Mouse (Mus musculus) ovary, postnatal 14 days (tissue): ENCODE data around the gene Ip6k3.
A peak's percentile ranks its signal among the peaks of the same experiment; 100 is the strongest.

Experiments used
- DNase-seq: peaks from one replicate; pipeline ENCODE4 v3.0.0; 2022; ENCODE audit warnings: low spot score

Gene Ip6k3

GRCm38 (mm10) chr17:27182401-27182800, 14.8 kb upstream of the Ip6k3 start:
- DNase-seq = no peak

GRCm38 (mm10) chr17:27181666-27182065, 14.1 kb upstream of the Ip6k3 start:
- DNase-seq = no peak

- no peak for DNase-seq
These were observed 12.2 kb upstream of the Ip6k3 start for GRCm38 (mm10) chr17:27179681-27180280.

- no peak for DNase-seq
These were observed 11.0 kb upstream of the Ip6k3 start for GRCm38 (mm10) chr17:27178427-27179177.

GRCm38 (mm10) chr17:27178019-27178418, 10.4 kb upstream of the Ip6k3 start:
- no peak for DNase-seq

- no peak for DNase-seq
These were observed 9.2 kb upstream of the Ip6k3 start for GRCm38 (mm10) chr17:27176754-27177153.

- DNase-seq = no peak
These were observed 8.7 kb upstream of the Ip6k3 start for GRCm38 (mm10) chr17:27176287-27176686.

- DNase-seq = no peak
These were observed 7.7 kb upstream of the Ip6k3 start for GRCm38 (mm10) chr17:27175196-27175874.

- no peak for DNase-seq
These were observed 6.1 kb upstream of the Ip6k3 start for GRCm38 (mm10) chr17:27173715-27174114.

GRCm38 (mm10) chr17:27172459-27172858, 4.9 kb upstream of the Ip6k3 start:
- DNase-seq = no peak

GRCm38 (mm10) chr17:27171121-27171520, 3.5 kb upstream of the Ip6k3 start:
- DNase-seq = no peak

- DNase-seq = no peak
These were observed 2.5 kb upstream of the Ip6k3 start for GRCm38 (mm10) chr17:27169952-27170695.

GRCm38 (mm10) chr17:27168569-27168968, 974 bp upstream of the Ip6k3 start:
- DNase-seq = no peak

- DNase-seq = no peak
These were observed 694 bp downstream of the Ip6k3 start for GRCm38 (mm10) chr17:27166901-27167300.

- DNase-seq = peak; percentile 27
These were observed 2.4 kb downstream of the Ip6k3 start for GRCm38 (mm10) chr17:27165054-27165773.

- no peak for DNase-seq
These were observed 6.7 kb downstream of the Ip6k3 start for GRCm38 (mm10) chr17:27160905-27161304.

- DNase-seq = no peak
These were observed 8.4 kb downstream of the Ip6k3 start for GRCm38 (mm10) chr17:27159169-27159568.

GRCm38 (mm10) chr17:27158439-27158838, 9.2 kb downstream of the Ip6k3 start:
- DNase-seq = no peak

- no peak for DNase-seq
These were observed 11.8 kb downstream of the Ip6k3 start for GRCm38 (mm10) chr17:27155752-27156151.

- no peak for DNase-seq
These were observed 12.7 kb downstream of the Ip6k3 start for GRCm38 (mm10) chr17:27154881-27155280.

GRCm38 (mm10) chr17:27154256-27154655, 13.3 kb downstream of the Ip6k3 start:
- DNase-seq = no peak

- DNase-seq = no peak
These were observed 13.8 kb downstream of the Ip6k3 start for GRCm38 (mm10) chr17:27153773-27154193.
